Comparison of ENCODE assay signal across 9 mouse cellular contexts in genomic region chr4:133094255-133094654, GRCm38 (mm10). TPM values are rescaled to one million over a fixed set of nuclear protein-coding genes. Genes with fewer than 3 reads are reported as not detected.
A peak's percentile ranks its signal among the peaks of the same experiment; 100 is the strongest.
DNase-seq lines count a peak whose midpoint lies in the region; ATAC-seq and TF ChIP-seq lines count a peak whose summit lies in the region.
"Had no signal": no experiment of that assay in that cellular context is flagged by ENCODE, and none has a peak within 500 bp of the region (broad histone marks: within the 10 kb centered on the region; RNA-seq: fewer than 3 reads in every experiment).

No protein-coding gene starts in this region.

- no peak overlapping the region for H3K4me2 ChIP-seq in heart, embryonic 16.5 days (ENCODE audit: low read depth, low read length)
- H3K4me2 ChIP-seq in embryonic facial prominence, embryonic 12.5 days (replicated peaks), result no peak overlapping the region
- peak overlapping the region; percentile 37; the same call in 1 of the 2 replicates for H3K4me2 ChIP-seq in intestine, postnatal 0 days (replicated peaks; ENCODE audit: low read depth)

- H3K27me3 ChIP-seq in heart, embryonic 16.5 days (ENCODE audit: control insufficient read depth, insufficient read depth, low read length), result no peaks in the 10 kb centered on the region
- H3K27me3 ChIP-seq in E14TG2a.4 (ENCODE audit: insufficient read depth, low read length), result no peaks in the 10 kb centered on the region
- no peaks in the 10 kb centered on the region for H3K27me3 ChIP-seq in embryonic facial prominence, embryonic 12.5 days
- H3K27me3 ChIP-seq in intestine, postnatal 0 days (replicated peaks; ENCODE audit: control insufficient read depth, insufficient read depth, low read length), result no peaks in the 10 kb centered on the region

- peak overlapping the region; percentile 20; the same call in 1 of the 2 replicates for H3K9ac ChIP-seq in heart, embryonic 16.5 days (ENCODE audit: low read length)
- H3K9ac ChIP-seq in embryonic facial prominence, embryonic 12.5 days, result 0 out of 2 replicates have a peak overlapping the region, but pooled peaks have one; percentile 32
- H3K9ac ChIP-seq in intestine, postnatal 0 days (ENCODE audit: low read depth, low read length), result no peak overlapping the region

- 46% methylated on average over 1 of the region's 1 CpGs for WGBS in heart, embryonic 16.5 days
- WGBS in embryonic facial prominence, embryonic 12.5 days, result 45% methylated on average over 1 of the region's 1 CpGs
- 30% methylated on average over 1 of the region's 1 CpGs for WGBS in intestine, postnatal 0 days

- H3K27ac ChIP-seq in heart, embryonic 16.5 days (ENCODE audit: low read length), result peak overlapping the region; percentile 96
- H3K27ac ChIP-seq in embryonic facial prominence, embryonic 12.5 days, result 0 out of 2 replicates have a peak overlapping the region, but pooled peaks have one; percentile 69
- peak overlapping the region; percentile 77 for H3K27ac ChIP-seq in intestine, postnatal 0 days (ENCODE audit: low read depth, low read length)

- H3K9me3 ChIP-seq in heart, embryonic 16.5 days (replicated peaks; ENCODE audit: control insufficient read depth, low read length), result no peaks in the 10 kb centered on the region
- H3K9me3 ChIP-seq in E14TG2a.4 (ENCODE audit: low read length), result peaks cover 6% of the 10 kb centered on the region; the same call in 1 of the 2 replicates
- no peaks in the 10 kb centered on the region for H3K9me3 ChIP-seq in embryonic facial prominence, embryonic 12.5 days
- H3K9me3 ChIP-seq in intestine, postnatal 0 days (ENCODE audit: control insufficient read depth), result no peaks in the 10 kb centered on the region
- H3K9me3 ChIP-seq: G1E had no signal

- no peak for TF ChIP-seq CTCF in E14TG2a.4 (conservative IDR thresholded peaks at IDR 0.05; ENCODE audit: low read length)
- TF ChIP-seq CTCF in intestine, postnatal 0 days (IDR thresholded peaks at IDR 0.05; ENCODE audit: low read depth), result no peak

- H3K4me1 ChIP-seq in heart, embryonic 16.5 days (ENCODE audit: control insufficient read depth, insufficient read depth, low read length), result peaks cover 64% of the 10 kb centered on the region
- peaks cover 60% of the 10 kb centered on the region for H3K4me1 ChIP-seq in E14TG2a.4 (replicated peaks; ENCODE audit: low read depth, low read length)
- peaks cover 52% of the 10 kb centered on the region for H3K4me1 ChIP-seq in embryonic facial prominence, embryonic 12.5 days
- H3K4me1 ChIP-seq in intestine, postnatal 0 days (replicated peaks; ENCODE audit: control insufficient read depth, insufficient read depth, low read length), result peaks cover 24% of the 10 kb centered on the region; the same call in 1 of the 2 replicates

- no peak overlapping the region for H3K4me3 ChIP-seq in heart, embryonic 16.5 days (ENCODE audit: low read length)
- peak overlapping the region; percentile 39 for H3K4me3 ChIP-seq in E14TG2a.4 (replicated peaks; ENCODE audit: low read length)
- no peak overlapping the region for H3K4me3 ChIP-seq in embryonic facial prominence, embryonic 12.5 days
- H3K4me3 ChIP-seq in intestine, postnatal 0 days (ENCODE audit: low read depth, low read length), result no peak overlapping the region

- DNase-seq in heart, adult 11 months, result no peak
- no peak for DNase-seq in Muller cell, postnatal 12 days (ENCODE audit: inconsistent ontology term)
- DNase-seq in right cerebral cortex, adult 2 months (ENCODE audit: low spot score in 2 of 2), result no peak
- no peak for DNase-seq in urinary bladder, postnatal 36 days (ENCODE audit: low spot score in 2 of 2)

- ATAC-seq in heart, embryonic 16.5 days (replicated peaks; ENCODE audit: extremely low read depth, insufficient read depth, low FRiP score), result no peak
- no peak for ATAC-seq in embryonic facial prominence, embryonic 12.5 days (ENCODE audit: insufficient number of reproducible peaks, insufficient read depth, low FRiP score, low TSS enrichment)
- no peak for ATAC-seq in intestine, postnatal 0 days

- H3K36me3 ChIP-seq in heart, embryonic 16.5 days (ENCODE audit: control insufficient read depth, insufficient read depth), result no peaks in the 10 kb centered on the region
- no peaks in the 10 kb centered on the region for H3K36me3 ChIP-seq in E14TG2a.4 (ENCODE audit: insufficient read depth, low read length)
- H3K36me3 ChIP-seq in embryonic facial prominence, embryonic 12.5 days, result no peaks in the 10 kb centered on the region
- H3K36me3 ChIP-seq in intestine, postnatal 0 days (ENCODE audit: control insufficient read depth, insufficient read depth), result no peaks in the 10 kb centered on the region
- H3K36me3 ChIP-seq: G1E had no signal

RNA-seq across cellular contexts. Expression of gene Wasf2, which starts 36.0 kb away (rescaled TPM):
- 45.0 and 66.3 TPM in 2 replicates for polyA plus RNA-seq in heart, embryonic 16.5 days (2015; fragmentation: Nextera tagmentation; extraction: Ambion mirVana)
- polyA plus RNA-seq in embryonic facial prominence, embryonic 12.5 days (2016; fragmentation: Nextera tagmentation; extraction: Ambion mirVana), result 78.8 and 88.4 TPM in 2 replicates
- 64.6 and 68.4 TPM in 2 replicates for polyA plus RNA-seq in intestine, postnatal 0 days (2015; fragmentation: Nextera tagmentation; extraction: Ambion mirVana)
